Mouse (Mus musculus): Measurements from ENCODE around the gene Rnaseh2b.

DNA sequence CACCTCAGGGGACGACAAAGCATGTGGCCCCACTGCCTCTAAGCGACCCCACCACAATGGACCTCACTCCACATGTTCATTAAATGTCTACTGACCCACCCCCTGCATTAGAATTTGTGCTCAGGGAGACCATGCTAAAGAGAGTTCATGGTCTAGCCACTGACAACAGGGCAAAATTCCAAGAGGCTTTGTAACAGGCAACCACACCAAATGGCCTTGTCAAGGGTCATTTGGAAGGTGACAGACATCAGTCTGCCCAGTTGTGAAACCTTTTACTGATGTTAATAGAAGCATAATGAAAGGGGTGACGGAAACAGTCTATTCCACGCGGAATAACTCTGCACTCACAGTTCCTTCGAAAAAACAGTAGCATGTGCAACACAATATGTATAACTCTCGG is 44.0 kb upstream of the Rnaseh2b start:
- TF ChIP-seq CTCF (IDR thresholded peaks at IDR 0.05; ENCODE audit: borderline replicate concordance, insufficient read depth, low read depth, low read length) = no peak
- no peak for TF ChIP-seq POLR2A (IDR thresholded peaks at IDR 0.05; ENCODE audit: borderline replicate concordance, insufficient read depth, low read length)

All from cerebellum, adult 2 months (tissue).